ENCODE assay signal across 8 mouse cellular contexts in genomic region chr10:63244746-63245145, GRCm38 (mm10). TPM values are rescaled to one million over a fixed set of nuclear protein-coding genes. Genes with fewer than 3 reads are reported as not detected.
DNase-seq lines count a peak whose midpoint lies in the region; ATAC-seq and TF ChIP-seq lines count a peak whose summit lies in the region.

No protein-coding gene starts in this region.

- H3K27me3 ChIP-seq in cerebellum, adult 2 months (ENCODE audit: control insufficient read depth, insufficient read depth, low read length) = no peaks in the 10 kb centered on the region
- H3K27me3 ChIP-seq in forebrain, embryonic 11.5 days (ENCODE audit: control insufficient read depth, insufficient read depth, low read length) = no peaks in the 10 kb centered on the region
- no peaks in the 10 kb centered on the region for H3K27me3 ChIP-seq in kidney, adult 2 months (replicated peaks; ENCODE audit: control insufficient read depth, insufficient read depth, low read length)
- H3K27me3 ChIP-seq in lung, embryonic 16.5 days (ENCODE audit: control insufficient read depth, insufficient read depth, low read depth, low read length) = no peaks in the 10 kb centered on the region

- DNase-seq in cerebellum, adult 2 months = no peak
- no peak for DNase-seq in cerebellum, postnatal 36 days
- peak; percentile 54 for DNase-seq in WW6 (ENCODE audit: low read depth, low spot score)
- no peak for DNase-seq in forebrain, embryonic 11.5 days (ENCODE audit: low spot score)
- peak; percentile 48 for DNase-seq in kidney, adult 2 months
- peak; percentile 23 to 55 for DNase-seq in spleen, postnatal 10 days (ENCODE audit: low spot score in 2 of 2)
- DNase-seq in ovary, postnatal 36 days (ENCODE audit: low spot score) = no peak

- peak overlapping the region; percentile 68 for H3K4me2 ChIP-seq in forebrain, embryonic 11.5 days (ENCODE audit: low read depth, low read length, severe bottlenecking)
- H3K4me2 ChIP-seq in lung, embryonic 16.5 days (ENCODE audit: low read depth, low read length) = peak overlapping the region; percentile 60

- 0 out of 2 replicates have a peak, but pooled peaks have one; percentile 6 for TF ChIP-seq CTCF in cerebellum, adult 2 months (IDR thresholded peaks at IDR 0.05; ENCODE audit: borderline replicate concordance, insufficient read depth, low read depth, low read length)
- peak; percentile 50 for TF ChIP-seq CTCF in kidney, adult 2 months (conservative IDR thresholded peaks at IDR 0.05; ENCODE audit: insufficient read depth, insufficient read length, low read depth, low read length)

- 13% methylated on average over 5 of the region's 5 CpGs for WGBS in cerebellum, adult 2 months
- WGBS in forebrain, embryonic 11.5 days = 15% methylated on average over 5 of the region's 5 CpGs
- 14% methylated on average over 5 of the region's 5 CpGs for WGBS in kidney, adult 2 months
- WGBS in lung, embryonic 16.5 days = 12% methylated on average over 5 of the region's 5 CpGs

- H3K4me1 ChIP-seq in cerebellum, adult 2 months (ENCODE audit: control insufficient read depth, insufficient read depth, low read length) = no peaks in the 10 kb centered on the region
- H3K4me1 ChIP-seq in forebrain, embryonic 11.5 days (replicated peaks; ENCODE audit: control insufficient read depth, insufficient read depth, low read length) = peaks cover 2% of the 10 kb centered on the region; the same call in 1 of the 2 replicates
- H3K4me1 ChIP-seq in kidney, adult 2 months (ENCODE audit: control insufficient read depth, insufficient read depth, low read length) = peaks cover 8% of the 10 kb centered on the region; the same call in 1 of the 2 replicates
- H3K4me1 ChIP-seq in lung, embryonic 16.5 days (replicated peaks; ENCODE audit: control insufficient read depth, insufficient read depth, low read length) = peaks cover 7% of the 10 kb centered on the region

- H3K4me3 ChIP-seq in cerebellum, adult 2 months (replicated peaks; ENCODE audit: insufficient read depth, low read depth, low read length) = peak overlapping the region; percentile 92
- peak overlapping the region; percentile 94 for H3K4me3 ChIP-seq in forebrain, embryonic 11.5 days (ENCODE audit: low read depth, low read length)
- peak overlapping the region; percentile 89 for H3K4me3 ChIP-seq in kidney, adult 2 months (ENCODE audit: insufficient read depth, low read depth, low read length)
- peak overlapping the region; percentile 86 for H3K4me3 ChIP-seq in lung, embryonic 16.5 days (ENCODE audit: low read length)

- no peak overlapping the region for H3K27ac ChIP-seq in cerebellum, adult 2 months (ENCODE audit: insufficient read depth, low read length)
- no peak overlapping the region for H3K27ac ChIP-seq in forebrain, embryonic 11.5 days (ENCODE audit: low read depth, low read length)
- no peak overlapping the region for H3K27ac ChIP-seq in kidney, adult 2 months (ENCODE audit: insufficient read depth, low read depth, low read length)
- peak overlapping the region; percentile 96 for H3K27ac ChIP-seq in lung, embryonic 16.5 days (ENCODE audit: low read length)

- peak overlapping the region; percentile 94; the same call in 1 of the 2 replicates for H3K9ac ChIP-seq in forebrain, embryonic 11.5 days (ENCODE audit: low read length)
- peak overlapping the region; percentile 95 for H3K9ac ChIP-seq in lung, embryonic 16.5 days (ENCODE audit: low read length)

- no peaks in the 10 kb centered on the region; the same call in 1 of the 2 replicates for H3K36me3 ChIP-seq in forebrain, embryonic 11.5 days (ENCODE audit: control insufficient read depth, insufficient read depth, low read length)
- H3K36me3 ChIP-seq in kidney, adult 2 months (ENCODE audit: control insufficient read depth, insufficient read depth, low read length) = no peaks in the 10 kb centered on the region; the same call in 1 of the 2 replicates
- no peaks in the 10 kb centered on the region for H3K36me3 ChIP-seq in lung, embryonic 16.5 days (ENCODE audit: control insufficient read depth, insufficient read depth, low read length)

- no peak for ATAC-seq in forebrain, embryonic 11.5 days (replicated peaks; ENCODE audit: low FRiP score)
- ATAC-seq in lung, embryonic 16.5 days (ENCODE audit: low read depth) = no peak

- no peaks in the 10 kb centered on the region for H3K9me3 ChIP-seq in forebrain, embryonic 11.5 days (ENCODE audit: control insufficient read depth, low read length)
- no peaks in the 10 kb centered on the region for H3K9me3 ChIP-seq in lung, embryonic 16.5 days (ENCODE audit: control insufficient read depth, low read length)

- no peak for TF ChIP-seq POLR2A in cerebellum, adult 2 months (IDR thresholded peaks at IDR 0.05; ENCODE audit: borderline replicate concordance, insufficient read depth, low read length)
- no peak for TF ChIP-seq POLR2A in kidney, adult 2 months (IDR thresholded peaks at IDR 0.05; ENCODE audit: low read depth, low read length)

RNA-seq across cellular contexts. Expression of gene Herc4, which starts 1.1 kb away (rescaled TPM):
- polyA plus RNA-seq in cerebellum, adult 2 months (2012; rRNA removed) = 25.5 and 28.2 TPM in 2 replicates
- 51.0 and 55.3 TPM in 2 replicates for polyA plus RNA-seq in forebrain, embryonic 11.5 days (2014; fragmentation: Nextera tagmentation; extraction: Ambion mirVana)
- polyA plus RNA-seq in kidney, adult 2 months (2012; rRNA removed) = 16.2 and 17.7 TPM in 2 replicates
- 37.6 and 40.9 TPM in 2 replicates for polyA plus RNA-seq in lung, embryonic 16.5 days (2015; fragmentation: Nextera tagmentation; extraction: Ambion mirVana)

RNA-seq across cellular contexts. Expression of gene Mypn, which starts 41.0 kb away (rescaled TPM):
- polyA plus RNA-seq in cerebellum, adult 2 months (2012; rRNA removed) = 1.4 and 1.9 TPM in 2 replicates
- polyA plus RNA-seq in forebrain, embryonic 11.5 days (2014; fragmentation: Nextera tagmentation; extraction: Ambion mirVana) = not detected in 2 replicates
- polyA plus RNA-seq in kidney, adult 2 months (2012; rRNA removed) = 0.74 TPM in 1 of 2 replicates, not detected in the other
- polyA plus RNA-seq in lung, embryonic 16.5 days (2015; fragmentation: Nextera tagmentation; extraction: Ambion mirVana) = 0.55 and 0.78 TPM in 2 replicates

Comparison
In these comparisons a context has a peak if more than half of its experiments do, and no peak if none do; other contexts are left out.
1. DNase-seq: peak in WW6 (single experiment), kidney, adult 2 months (single experiment) and spleen, postnatal 10 days (2 of 2); none in cerebellum, adult 2 months (0 of 2), cerebellum, postnatal 36 days (0 of 2), forebrain, embryonic 11.5 days (single experiment) and ovary, postnatal 36 days (single experiment).
2. Peak in every context shown above with its lines, with median percentiles within 50 percentile points of each other: H3K4me3 ChIP-seq.